Mouse (Mus musculus) cerebellum, adult 2 months (tissue): ENCODE results near the gene Zfr. TPM values are rescaled to one million over a fixed set of nuclear protein-coding genes. Genes with fewer than 3 reads are reported as not detected.
"Not testable (repeated sequence)": the region's sequence is repeated elsewhere in the genome, so short reads cannot be mapped to it uniquely, and the experiment has no call there.

Source experiments
- DNase-seq, 2 experiments: peaks; one replicate each; pipeline ENCODE4 v3.0.0; 2021
- H3K27ac ChIP-seq: fragments of 200-500 bp; 2 replicates; pipeline ENCODE4 v1.5.1; 2012; ENCODE audit warnings: low read length, control low read depth, inconsistent platforms; ENCODE audit not compliant: insufficient read depth
- H3K27me3 ChIP-seq: fragments of 200-500 bp; 2 replicates; pipeline ENCODE4 v1.6.1; 2012; ENCODE audit warnings: inconsistent platforms, mild to moderate bottlenecking, low read length, moderate library complexity; ENCODE audit not compliant: control insufficient read depth, insufficient read depth
- H3K4me1 ChIP-seq: fragments of 200-500 bp; 2 replicates; pipeline ENCODE4 v1.6.1; 2011; ENCODE audit warnings: low read length; ENCODE audit not compliant: control insufficient read depth, insufficient read depth
- H3K4me3 ChIP-seq: fragments of 200-500 bp; replicated peaks from 2 replicates; pipeline ENCODE3; 2011; ENCODE audit warnings: mild to moderate bottlenecking, low read depth, low read length, control low read depth; ENCODE audit not compliant: insufficient read depth
- CTCF ChIP-seq: fragments of 200-500 bp; IDR thresholded peaks from 2 replicates; pipeline ENCODE4 v1.5.1; 2011; ENCODE audit warnings: low read depth, mild to moderate bottlenecking, control low read depth, low read length, moderate library complexity, borderline replicate concordance; ENCODE audit not compliant: insufficient read depth
- POLR2A ChIP-seq: fragments of 200-500 bp; IDR thresholded peaks from 2 replicates; pipeline ENCODE4 v1.6.1; 2011; ENCODE audit warnings: low read length, control low read depth, borderline replicate concordance; ENCODE audit not compliant: insufficient read depth
- WGBS: fragments of 180-500 bp; shearing (Covaris S2); methylation state at CpG from one replicate; pipeline ENCODE4 v1.1.7; 2018; 5-methylcytosine and 5-hydroxymethylcytosine counted together
- polyA plus RNA-seq: library from polyadenylated mRNA; depleted of rRNA; stranded (reverse); fragments of >200 nt; gene quantifications from 2 replicates; pipeline ENCODE4 v1.2.3, GENCODE M21; 2012

The Zfr gene
- polyA plus RNA-seq, 1 experiment, result 109 TPM

- Histone ChIP-seq H3K4me1 (peaks cover 14% of the 10 kb centered on the region; the same call in 1 of the 2 replicates), H3K27ac (no peak overlapping the region), H3K4me3 (no peak overlapping the region), H3K27me3 (no peaks in the 10 kb centered on the region)
- no peak for TF ChIP-seq POLR2A
- TF ChIP-seq CTCF, result no peak
- DNase-seq, result no peak
- 82% methylated on average over 3 of the region's 3 CpGs for WGBS
These were observed 84.8 kb downstream of the Zfr start for GRCm38 (mm10) chr15:12202456-12202855.

- not testable (repeated sequence) for H3K27ac ChIP-seq, H3K4me3 ChIP-seq, H3K27me3 ChIP-seq, DNase-seq
- H3K4me1 ChIP-seq, result peaks cover 14% of the 10 kb centered on the region
- over 99% methylated on average over 5 of the region's 5 CpGs for WGBS
These were observed 85.4 kb downstream of the Zfr start for GRCm38 (mm10) chr15:12203008-12203407.

GRCm38 (mm10) chr15:12203512-12204318 is 86.1 kb downstream of the Zfr start:
- 51% methylated on average over 10 of the region's 10 CpGs for WGBS
- H3K4me1 ChIP-seq, result peaks cover 15% of the 10 kb centered on the region
- H3K27ac ChIP-seq, result no peak overlapping the region
- no peaks in the 10 kb centered on the region for H3K27me3 ChIP-seq
- TF ChIP-seq CTCF, result no peak
- TF ChIP-seq POLR2A, result no peak
- no peak overlapping the region for H3K4me3 ChIP-seq
- peak in 1 of 2 experiments; percentile 15 for DNase-seq

- peak; percentile 100 for DNase-seq
- under 1% methylated on average over 57 of the region's 58 CpGs for WGBS
- no peak for TF ChIP-seq CTCF
- peak; percentile 60; the same call in 1 of the 2 replicates for TF ChIP-seq POLR2A
- Histone ChIP-seq H3K4me3 (peak within 1 kb of the TSS; percentile 72), H3K27ac (peak within 1 kb of the TSS; percentile 60), H3K27me3 (no peaks in the 10 kb centered on the region), H3K4me1 (peaks cover 18% of the 10 kb centered on the region)
These were observed 86.9 kb downstream of the Zfr start, which contains the start of gene Mtmr12 for GRCm38 (mm10) chr15:12204319-12205159. Gene Mtmr12, plus strand, starts transcription at chr15:12205028.

- Histone ChIP-seq H3K27me3 (no peaks in the 10 kb centered on the region), H3K4me3 (peak overlapping the region; percentile 72), H3K27ac (peak overlapping the region; percentile 60), H3K4me1 (peaks cover 18% of the 10 kb centered on the region)
- WGBS, result under 1% methylated on average over 73 of the region's 73 CpGs
- peak in 1 of 2 experiments; percentile 52 for DNase-seq
- no peak for TF ChIP-seq CTCF
- TF ChIP-seq POLR2A, result no peak
These were observed 87.7 kb downstream of the Zfr start for GRCm38 (mm10) chr15:12205160-12205901.

- DNase-seq, result peak in 1 of 2 experiments; percentile 44
- Histone ChIP-seq H3K27ac (no peak overlapping the region), H3K27me3 (no peaks in the 10 kb centered on the region), H3K4me1 (peaks cover 21% of the 10 kb centered on the region), H3K4me3 (peak overlapping the region; percentile 72)
- no peak for TF ChIP-seq CTCF
- TF ChIP-seq POLR2A, result no peak
- WGBS, result 14% methylated on average over 14 of the region's 14 CpGs
These were observed 88.4 kb downstream of the Zfr start for GRCm38 (mm10) chr15:12205902-12206645.

GRCm38 (mm10) chr15:12206646-12207222 is 89.1 kb downstream of the Zfr start:
- peak in 1 of 2 experiments; percentile 40 for DNase-seq
- Histone ChIP-seq H3K27ac (no peak overlapping the region), H3K27me3 (no peaks in the 10 kb centered on the region), H3K4me3 (peak overlapping the region; percentile 72), H3K4me1 (peaks cover 26% of the 10 kb centered on the region)
- no peak for TF ChIP-seq CTCF
- no peak for TF ChIP-seq POLR2A
- 37% methylated on average over 7 of the region's 7 CpGs for WGBS
